Mouse (Mus musculus) MEL (cell line): ENCODE measurements around the gene Kcnj1. TPM values are rescaled to one million over a fixed set of nuclear protein-coding genes. Genes with fewer than 3 reads are reported as not detected.

Experiments
- DNase-seq: peaks from one replicate; pipeline ENCODE4 v3.0.0; 2011; ENCODE audit warnings: low read depth, low spot score
- H3K27ac ChIP-seq: 2 replicates; pipeline ENCODE4 v1.5.1; 2012; ENCODE audit warnings: low read depth, mild to moderate bottlenecking, control low read depth, low read length, moderate library complexity; ENCODE audit not compliant: control insufficient read depth
- H3K27me3 ChIP-seq, 2 experiments: fragments of 150-350 bp in 1 of 2; sonication (generic) in 1 of 2; 2 replicates each; pipeline ENCODE4 v1.6.1; 2012; ENCODE audit warnings: low read length in 2 of 2, mild to moderate bottlenecking in 2 of 2, improper control_type of control experiment in 1 of 2, moderate library complexity in 1 of 2; ENCODE audit not compliant: insufficient read depth in 2 of 2, control insufficient read depth in 1 of 2
- H3K36me3 ChIP-seq, 2 experiments: 2 replicates each; pipeline ENCODE4 v1.6.1; 2012 to 2014; ENCODE audit warnings: low read length in 2 of 2, improper control_type of control experiment in 1 of 2, inconsistent platforms in 1 of 2, mild to moderate bottlenecking in 1 of 2; ENCODE audit not compliant: insufficient read depth in 2 of 2, control insufficient read depth in 1 of 2
- H3K4me1 ChIP-seq, 2 experiments: fragments of 150-350 bp in 1 of 2; sonication (generic) in 1 of 2; 2 replicates each; pipeline ENCODE4 v1.6.1; 2012; ENCODE audit warnings: low read length in 2 of 2, improper control_type of control experiment in 1 of 2, mild to moderate bottlenecking in 1 of 2; ENCODE audit not compliant: insufficient read depth in 2 of 2, control insufficient read depth in 1 of 2
- H3K4me3 ChIP-seq, 2 experiments: fragments of 150-350 bp in 1 of 2; sonication (generic) in 1 of 2; 2 replicates each; pipeline ENCODE4 v1.5.1; 2012; ENCODE audit warnings: low read depth in 2 of 2, low read length in 2 of 2, mild to moderate bottlenecking in 2 of 2, moderate library complexity in 2 of 2, control low read depth in 1 of 2, improper control_type of control experiment in 1 of 2; ENCODE audit not compliant: control insufficient read depth in 1 of 2, insufficient read depth in 1 of 2
- H3K79me2 ChIP-seq: 2 replicates; pipeline ENCODE4 v1.6.1; 2012; ENCODE audit warnings: mild to moderate bottlenecking, low read length, moderate library complexity; ENCODE audit not compliant: control insufficient read depth, poor library complexity, insufficient read depth
- H3K9ac ChIP-seq: 2 replicates; pipeline ENCODE4 v1.6.1; 2012; ENCODE audit warnings: low read depth, mild to moderate bottlenecking, control low read depth, low read length, moderate library complexity; ENCODE audit not compliant: control insufficient read depth, poor library complexity, severe bottlenecking
- H3K9me3 ChIP-seq: fragments of 150-350 bp; sonication (generic); replicated peaks from 2 replicates; pipeline ENCODE4 v1.6.1; 2012; ENCODE audit warnings: mild to moderate bottlenecking, low read length, improper control_type of control experiment, moderate library complexity; ENCODE audit not compliant: insufficient read depth
- CHD2 ChIP-seq: IDR thresholded peaks from 2 replicates; pipeline ENCODE4 v1.6.1; 2011; ENCODE audit warnings: low read length, improper control_type of control experiment
- CTCF ChIP-seq, 3 experiments: IDR thresholded peaks in 2 of 3; conservative IDR thresholded peaks in 1 of 3; 2 replicates each; pipeline ENCODE4 v1.5.1; 2011 to 2012; ENCODE audit warnings: low read length in 3 of 3, low read depth in 2 of 3, mild to moderate bottlenecking in 2 of 3, improper control_type of control experiment in 1 of 3, inconsistent platforms in 1 of 3, mixed read lengths in 1 of 3, moderate library complexity in 1 of 3; ENCODE audit not compliant: control insufficient read depth in 1 of 3, insufficient read depth in 1 of 3, poor library complexity in 1 of 3, severe bottlenecking in 1 of 3
- E2F4 ChIP-seq: IDR thresholded peaks from 2 replicates; pipeline ENCODE4 v1.6.1; 2011; ENCODE audit warnings: low read depth, low read length, improper control_type of control experiment, borderline replicate concordance
- EP300 ChIP-seq, 2 experiments: IDR thresholded peaks; 2 replicates each; pipeline ENCODE4 v1.6.1; 2011; ENCODE audit warnings: improper control_type of control experiment in 2 of 2, low read length in 2 of 2, low read depth in 1 of 2, mild to moderate bottlenecking in 1 of 2
- ETS1 ChIP-seq: IDR thresholded peaks from 2 replicates; pipeline ENCODE4 v1.6.1; 2012; ENCODE audit warnings: low read depth, mild to moderate bottlenecking, inconsistent platforms, low read length, improper control_type of control experiment, moderate library complexity
- GABPA ChIP-seq: IDR thresholded peaks from 2 replicates; pipeline ENCODE4 v1.6.1; 2012; ENCODE audit warnings: low read depth, mild to moderate bottlenecking, inconsistent platforms, low read length, improper control_type of control experiment, moderate library complexity
- GATA1 ChIP-seq: IDR thresholded peaks from 2 replicates; pipeline ENCODE4 v1.6.1; 2011; ENCODE audit warnings: low read depth, low read length, improper control_type of control experiment
- HCFC1 ChIP-seq: IDR thresholded peaks from 2 replicates; pipeline ENCODE4 v1.6.1; 2012; ENCODE audit warnings: low read depth, mild to moderate bottlenecking, inconsistent platforms, low read length, improper control_type of control experiment, moderate library complexity
- KAT2A ChIP-seq: conservative IDR thresholded peaks from 2 replicates; pipeline ENCODE4 v1.6.1; 2012; ENCODE audit warnings: low read depth, low read length, improper control_type of control experiment, inconsistent platforms
- MAFK ChIP-seq: IDR thresholded peaks from 2 replicates; pipeline ENCODE4 v1.6.1; 2011; ENCODE audit warnings: low read depth, mild to moderate bottlenecking, low read length, improper control_type of control experiment, borderline replicate concordance
- MAZ ChIP-seq: IDR thresholded peaks from 2 replicates; pipeline ENCODE4 v1.6.1; 2012; ENCODE audit warnings: low read depth, mild to moderate bottlenecking, inconsistent platforms, low read length, improper control_type of control experiment
- MXI1 ChIP-seq: IDR thresholded peaks from 2 replicates; pipeline ENCODE4 v1.6.1; 2011; ENCODE audit warnings: mild to moderate bottlenecking, low read depth, low read length, improper control_type of control experiment
- MYB ChIP-seq: IDR thresholded peaks from 2 replicates; pipeline ENCODE4 v1.6.1; 2011; ENCODE audit warnings: mild to moderate bottlenecking, low read depth, low read length, improper control_type of control experiment
- MYC ChIP-seq: IDR thresholded peaks from 2 replicates; pipeline ENCODE4 v1.6.1; 2011; ENCODE audit warnings: low read depth, mild to moderate bottlenecking, low read length, improper control_type of control experiment, moderate library complexity
- NELFE ChIP-seq: IDR thresholded peaks from 2 replicates; pipeline ENCODE4 v1.6.1; 2011; ENCODE audit warnings: low read depth, low read length, improper control_type of control experiment
- NRF1 ChIP-seq: IDR thresholded peaks from 2 replicates; pipeline ENCODE4 v1.6.1; 2014; ENCODE audit warnings: low read depth, mild to moderate bottlenecking, inconsistent platforms, low read length, improper control_type of control experiment, moderate library complexity; ENCODE audit not compliant: poor library complexity, insufficient read depth, severe bottlenecking
- POLR2AphosphoS2 ChIP-seq: IDR thresholded peaks from 2 replicates; pipeline ENCODE4 v1.6.1; 2011; ENCODE audit warnings: low read length, improper control_type of control experiment
- RAD21 ChIP-seq: IDR thresholded peaks from 2 replicates; pipeline ENCODE4 v1.6.1; 2011; ENCODE audit warnings: mild to moderate bottlenecking, low read depth, low read length, improper control_type of control experiment
- TCF12 ChIP-seq: IDR thresholded peaks from 2 replicates; pipeline ENCODE4 v1.6.1; 2014; ENCODE audit warnings: low read depth, mild to moderate bottlenecking, inconsistent platforms, low read length, improper control_type of control experiment, moderate library complexity
- UBTF ChIP-seq: IDR thresholded peaks from 2 replicates; pipeline ENCODE4 v1.6.1; 2012; ENCODE audit warnings: low read depth, mild to moderate bottlenecking, inconsistent platforms, low read length, improper control_type of control experiment, moderate library complexity, borderline replicate concordance; ENCODE audit not compliant: insufficient read depth
- USF1 ChIP-seq: IDR thresholded peaks from 2 replicates; pipeline ENCODE4 v1.6.1; 2014; ENCODE audit warnings: low read depth, mild to moderate bottlenecking, inconsistent platforms, low read length, improper control_type of control experiment, moderate library complexity
- USF2 ChIP-seq, 2 experiments: IDR thresholded peaks; 2 replicates each; pipeline ENCODE4 v1.6.1; 2011 to 2012; ENCODE audit warnings: improper control_type of control experiment in 2 of 2, low read length in 2 of 2, borderline replicate concordance in 1 of 2, inconsistent platforms in 1 of 2, low read depth in 1 of 2, mild to moderate bottlenecking in 1 of 2; ENCODE audit not compliant: insufficient read depth in 1 of 2
- ZNF384 ChIP-seq: IDR thresholded peaks from 2 replicates; pipeline ENCODE4 v1.6.1; 2012; ENCODE audit warnings: low read depth, mild to moderate bottlenecking, inconsistent platforms, low read length, improper control_type of control experiment
- polyA plus RNA-seq, 2 experiments: library from polyadenylated mRNA; stranded (reverse) in 1 of 2; unstranded in 1 of 2; fragments of >175 nt in 1 of 2; fragments of >200 nt in 1 of 2; gene quantifications; 2 replicates each; pipeline versions ENCODE4 v1.2.1 to v1.2.4; 2012; ENCODE audit warnings: low replicate concordance in 2 of 2, low read depth in 1 of 2; ENCODE audit not compliant: insufficient read length in 2 of 2, insufficient read depth in 1 of 2, missing spikeins in 1 of 2
- total RNA-seq: library from RNA; depleted of rRNA; stranded (reverse); fragments of 300-350 nt; gene quantifications from 2 replicates; pipeline ENCODE4 v1.2.3, GENCODE M21; 2012

Gene Kcnj1
- total and polyA plus RNA-seq, 3 experiments, result not detected

DNA sequence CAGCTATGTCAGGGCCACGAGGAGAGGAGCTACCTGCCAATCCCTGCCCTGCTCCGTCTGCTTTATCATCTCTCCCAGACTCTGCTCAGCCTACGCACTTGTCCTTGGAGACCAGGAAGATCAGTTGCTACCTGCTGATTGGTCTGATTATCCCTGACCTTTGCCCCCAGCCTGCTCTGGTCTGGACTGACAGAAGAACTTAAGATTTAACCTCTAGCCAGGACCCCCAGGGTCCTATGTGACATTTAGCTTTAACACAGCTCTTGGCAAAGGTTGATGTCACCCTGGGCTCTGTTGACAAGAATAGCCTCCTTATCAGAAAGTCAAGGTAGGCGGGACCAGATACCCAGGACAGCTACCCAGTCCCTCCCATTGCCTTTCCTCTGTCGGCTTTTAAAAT lies 31.5 kb upstream of the Kcnj1 start:
- Histone ChIP-seq H3K9ac (no peak overlapping the region), H3K27me3 (no peaks in the 10 kb centered on the region), H3K27ac (no peak overlapping the region), H3K79me2 (no peaks in the 10 kb centered on the region), H3K9me3 (no peaks in the 10 kb centered on the region), H3K4me1 (peaks cover 0 to 15% of the 10 kb centered on the region in 2 experiments; a peak in 3 of 4 replicates), H3K36me3 (peaks cover 0 to 12% of the 10 kb centered on the region in 2 experiments; a peak in 2 of 4 replicates), H3K4me3 (no peak overlapping the region)
- peak; percentile 52 for DNase-seq
- TF ChIP-seq ETS1, result no peak
- TF ChIP-seq MYB, result no peak
- no peak for TF ChIP-seq GABPA
- no peak for TF ChIP-seq NRF1
- no peak for TF ChIP-seq GATA1

DNA sequence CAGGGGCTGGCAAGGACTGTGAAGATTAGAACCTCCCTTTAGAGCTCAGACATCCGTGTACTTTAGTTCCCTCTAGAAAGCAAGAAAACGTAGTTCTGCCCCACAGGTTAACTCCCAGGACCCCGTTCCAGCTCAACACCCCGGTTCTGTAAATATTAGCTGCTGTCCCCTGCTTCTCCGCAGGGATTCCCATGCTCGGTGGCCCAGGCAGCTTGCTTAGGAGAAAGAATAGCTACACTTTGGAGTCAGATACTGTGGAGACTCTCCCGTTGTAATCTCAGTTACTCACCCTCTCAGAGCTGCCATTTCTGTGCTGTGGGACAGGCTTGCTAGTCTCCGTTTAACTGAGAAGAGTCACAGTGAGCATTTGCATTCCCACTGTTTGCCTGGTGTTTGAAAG lies 29.4 kb upstream of the Kcnj1 start:
- H3K9ac ChIP-seq, result no peak overlapping the region
- no peak overlapping the region for H3K4me3 ChIP-seq
- H3K36me3 ChIP-seq, result peaks cover 0 to 12% of the 10 kb centered on the region in 2 experiments; a peak in 2 of 4 replicates
- no peak overlapping the region for H3K27ac ChIP-seq
- no peak for DNase-seq
- no peaks in the 10 kb centered on the region for H3K9me3 ChIP-seq
- H3K27me3 ChIP-seq, result no peaks in the 10 kb centered on the region
- H3K79me2 ChIP-seq, result no peaks in the 10 kb centered on the region
- no peak for TF ChIP-seq POLR2AphosphoS2
- TF ChIP-seq MAZ, result no peak
- no peak for TF ChIP-seq EP300 (IDR thresholded peaks at IDR 0.05; ENCODE audit: low read depth in 1 of 2, low read length in 2 of 2)
- TF ChIP-seq NELFE, result no peak
- no peak for TF ChIP-seq HCFC1
- no peak for TF ChIP-seq TCF12
- no peak for TF ChIP-seq MXI1
- no peak for TF ChIP-seq USF1
- no peak for TF ChIP-seq ETS1
- TF ChIP-seq CHD2, result no peak
- TF ChIP-seq KAT2A, result no peak
- no peak for TF ChIP-seq ZNF384
- no peak for TF ChIP-seq RAD21
- no peak for TF ChIP-seq USF2 (IDR thresholded peaks at IDR 0.05; ENCODE audit: borderline replicate concordance in 1 of 2, insufficient read depth in 1 of 2, low read depth in 1 of 2, low read length in 2 of 2)
- TF ChIP-seq UBTF, result no peak
- TF ChIP-seq CTCF (IDR thresholded peaks at IDR 0.05 in 2 of 3, conservative IDR thresholded peaks at IDR 0.05 in 1 of 3; ENCODE audit: control insufficient read depth in 1 of 3, insufficient read depth in 1 of 3, low read depth in 2 of 3, low read length in 3 of 3, poor library complexity in 1 of 3, severe bottlenecking in 1 of 3), result no peak
- TF ChIP-seq MAFK, result no peak
- TF ChIP-seq E2F4, result no peak
- TF ChIP-seq GATA1, result no peak
- TF ChIP-seq MYC, result no peak
- peaks cover 0 to 15% of the 10 kb centered on the region in 2 experiments; a peak in 3 of 4 replicates for H3K4me1 ChIP-seq
